Mouse (Mus musculus): ENCODE data around the gene Lekr1.

DNA sequence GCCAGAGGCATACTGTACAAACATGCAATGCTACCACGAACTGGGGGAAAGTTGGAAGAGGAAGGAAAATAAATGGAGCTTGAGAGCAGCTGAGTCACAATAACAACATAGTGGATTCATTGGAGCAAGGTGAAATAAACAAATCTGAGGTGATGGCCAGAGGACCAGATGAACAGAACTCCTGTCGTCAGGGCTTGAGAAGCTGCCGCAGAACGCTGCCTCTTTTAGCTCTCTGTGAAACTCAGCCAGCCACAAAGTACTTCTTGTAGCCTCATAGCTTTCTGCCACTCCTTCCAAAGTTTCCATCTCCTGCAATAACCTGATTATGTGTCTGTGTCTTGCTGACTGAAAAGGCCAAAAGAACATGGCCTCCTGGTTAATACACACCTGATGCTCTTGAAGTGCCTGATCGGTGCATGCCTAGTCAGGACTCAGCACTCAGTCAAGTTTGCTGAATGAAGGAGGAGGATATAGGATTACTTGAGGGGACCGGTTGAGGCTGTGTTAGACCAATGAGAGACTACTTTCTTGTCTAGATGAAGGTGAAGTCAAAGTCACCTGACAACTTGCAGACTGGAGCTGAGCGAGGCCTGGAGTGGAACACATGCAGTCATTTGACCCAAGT is 39.6 kb upstream of the Lekr1 start:
- TF ChIP-seq CTCF (IDR thresholded peaks at IDR 0.05; ENCODE audit: low read depth) (no peak), EP300 (optimal IDR thresholded peaks at IDR 0.05) (no peak)
